Mouse (Mus musculus): ENCODE data around the gene Trim31.
A peak's percentile ranks its signal among the peaks of the same experiment; 100 is the strongest.

Gene Trim31

GRCm38 (mm10) chr17:36896583-36896982, 1.3 kb upstream of the Trim31 start:
- DNase-seq (ENCODE audit: low read depth, low spot score), result no peak

- DNase-seq (ENCODE audit: low read depth, low spot score), result no peak
Measured at GRCm38 (mm10) chr17:36897065-36897464, 853 bp upstream of the Trim31 start.

GRCm38 (mm10) chr17:36899376-36899775, 1.5 kb downstream of the Trim31 start:
- no peak for DNase-seq (ENCODE audit: low read depth, low spot score)

- DNase-seq (ENCODE audit: low read depth, low spot score), result peak; percentile 49
Measured at GRCm38 (mm10) chr17:36900001-36900400, 2.1 kb downstream of the Trim31 start.

- DNase-seq (ENCODE audit: low read depth, low spot score), result no peak
Measured at GRCm38 (mm10) chr17:36900691-36901090, 2.8 kb downstream of the Trim31 start.

GRCm38 (mm10) chr17:36903651-36904050, 5.7 kb downstream of the Trim31 start:
- no peak for DNase-seq (ENCODE audit: low read depth, low spot score)

- no peak for DNase-seq (ENCODE audit: low read depth, low spot score)
Measured at GRCm38 (mm10) chr17:36908235-36908634, 10.3 kb downstream of the Trim31 start.

- no peak for DNase-seq (ENCODE audit: low read depth, low spot score)
Measured at GRCm38 (mm10) chr17:36909802-36910201, 11.9 kb downstream of the Trim31 start.

- DNase-seq (ENCODE audit: low read depth, low spot score), result no peak
Measured at GRCm38 (mm10) chr17:36912031-36912430, 14.1 kb downstream of the Trim31 start.

GRCm38 (mm10) chr17:36914108-36914507, 16.2 kb downstream of the Trim31 start:
- DNase-seq (ENCODE audit: low read depth, low spot score), result peak; percentile 18

- no peak for DNase-seq (ENCODE audit: low read depth, low spot score)
Measured at GRCm38 (mm10) chr17:36915076-36915475, 17.2 kb downstream of the Trim31 start.

- DNase-seq (ENCODE audit: low read depth, low spot score), result no peak
Measured at GRCm38 (mm10) chr17:36920239-36920638, 22.3 kb downstream of the Trim31 start.

- no peak for DNase-seq (ENCODE audit: low read depth, low spot score)
Measured at GRCm38 (mm10) chr17:36922715-36923114, 24.8 kb downstream of the Trim31 start.

GRCm38 (mm10) chr17:36923491-36923890, 25.6 kb downstream of the Trim31 start:
- no peak for DNase-seq (ENCODE audit: low read depth, low spot score)

- DNase-seq (ENCODE audit: low read depth, low spot score), result no peak
Measured at GRCm38 (mm10) chr17:36927496-36928120, 29.7 kb downstream of the Trim31 start.

GRCm38 (mm10) chr17:36929236-36929932, 31.5 kb downstream of the Trim31 start:
- DNase-seq (ENCODE audit: low read depth, low spot score), result peak; percentile 19

GRCm38 (mm10) chr17:36930233-36930632, 32.3 kb downstream of the Trim31 start:
- peak; percentile 6 for DNase-seq (ENCODE audit: low read depth, low spot score)

GRCm38 (mm10) chr17:36931130-36931529, 33.2 kb downstream of the Trim31 start:
- DNase-seq (ENCODE audit: low read depth, low spot score), result peak; percentile 43

GRCm38 (mm10) chr17:36931806-36932205, 33.9 kb downstream of the Trim31 start:
- DNase-seq (ENCODE audit: low read depth, low spot score), result no peak

- no peak for DNase-seq (ENCODE audit: low read depth, low spot score)
Measured at GRCm38 (mm10) chr17:36938056-36938455, 40.1 kb downstream of the Trim31 start.

GRCm38 (mm10) chr17:36942391-36942790, 44.5 kb downstream of the Trim31 start:
- DNase-seq (ENCODE audit: low read depth, low spot score), result peak; percentile 55

GRCm38 (mm10) chr17:36942791-36943471, 45.0 kb downstream of the Trim31 start, which contains the start of gene Rnf39:
Gene Rnf39, plus strand, starts transcription at chr17:36942918.
- no peak for DNase-seq (ENCODE audit: low read depth, low spot score)

GRCm38 (mm10) chr17:36943691-36944090, 45.8 kb downstream of the Trim31 start:
- DNase-seq (ENCODE audit: low read depth, low spot score), result no peak
